Mouse (Mus musculus) embryo, embryonic 11.5 days (tissue): ENCODE data around the gene Olfr713.

Source experiments
- DNase-seq: peaks from one replicate; pipeline ENCODE4 v3.0.0-alpha.2; 2012; ENCODE audit warnings: low read depth, low spot score

Gene Olfr713

GRCm38 (mm10) chr7:107030874-107031273 lies at the start of gene Olfr713:
Gene Olfr713, plus strand, starts transcription at chr7:107031174.
- DNase-seq, result no peak

- DNase-seq, result no peak
These were observed 45.7 kb upstream of the Olfr713 start for GRCm38 (mm10) chr7:106985236-106985635.

GRCm38 (mm10) chr7:107000798-107001197 lies 30.2 kb upstream of the Olfr713 start:
- no peak for DNase-seq

- DNase-seq, result no peak
These were observed 26.8 kb upstream of the Olfr713 start for GRCm38 (mm10) chr7:107004169-107004568.

GRCm38 (mm10) chr7:107005972-107006371 lies 25.0 kb upstream of the Olfr713 start, which contains the start of gene Olfr2:
Gene Olfr2, minus strand, starts transcription at chr7:107006072.
- DNase-seq, result no peak

GRCm38 (mm10) chr7:107039934-107040563 lies 9.1 kb downstream of the Olfr713 start:
- no peak for DNase-seq

GRCm38 (mm10) chr7:107043136-107043535 lies 12.2 kb downstream of the Olfr713 start:
- DNase-seq, result no peak

GRCm38 (mm10) chr7:107044407-107044806 lies 13.4 kb downstream of the Olfr713 start:
- no peak for DNase-seq

GRCm38 (mm10) chr7:107045833-107046232 lies 14.9 kb downstream of the Olfr713 start:
- DNase-seq, result peak; percentile 37

- no peak for DNase-seq
These were observed 16.6 kb downstream of the Olfr713 start for GRCm38 (mm10) chr7:107047578-107047977.

GRCm38 (mm10) chr7:107070681-107071080 lies 39.7 kb downstream of the Olfr713 start, which contains the start of gene Olfr714:
Gene Olfr714, plus strand, starts transcription at chr7:107070981.
- no peak for DNase-seq
